Mouse (Mus musculus) lung, postnatal 0 days (tissue): ENCODE results near the gene Hrc.

Experiments used
- CTCF ChIP-seq: IDR thresholded peaks from 2 replicates; pipeline ENCODE4 v1.5.1; 2016; ENCODE audit warnings: antibody characterized with exemption, mild to moderate bottlenecking
- EP300 ChIP-seq: IDR thresholded peaks from 2 replicates; pipeline ENCODE4 v1.6.1; 2016; ENCODE audit warnings: antibody characterized with exemption, mild to moderate bottlenecking, control low read depth

DNA sequence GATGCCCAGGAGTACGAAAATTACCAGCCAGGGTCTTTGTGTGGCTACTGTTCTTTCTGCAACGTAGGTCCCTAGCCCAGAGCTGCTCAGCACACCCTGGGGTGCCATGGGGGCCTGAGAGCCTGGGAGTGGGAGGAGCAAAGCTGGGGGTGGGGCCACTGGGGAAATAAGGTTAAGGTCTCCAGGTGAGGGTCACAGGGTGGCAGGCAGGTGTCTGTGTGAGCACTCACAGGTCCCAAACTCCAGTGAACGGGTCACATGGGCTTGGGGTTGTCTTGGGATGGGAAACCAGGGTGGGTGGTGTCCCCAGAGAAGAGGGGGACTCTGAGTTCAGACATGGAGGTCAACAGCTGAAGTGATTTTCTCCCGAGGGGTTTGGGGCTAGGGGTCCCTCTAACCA, 2.4 kb downstream of the Hrc start:
- TF ChIP-seq EP300 (no peak), CTCF (no peak)
